Mouse (Mus musculus) heart, postnatal 0 days (tissue): ENCODE results near the gene Slc4a5.

Experiments used
- CTCF ChIP-seq: IDR thresholded peaks from 2 replicates; pipeline ENCODE4 v1.5.1; 2016; ENCODE audit warnings: antibody characterized with exemption, control low read depth, low read depth
- EP300 ChIP-seq: IDR thresholded peaks from 2 replicates; pipeline ENCODE4 v1.6.1; 2016; ENCODE audit warnings: antibody characterized with exemption, low read depth

DNA sequence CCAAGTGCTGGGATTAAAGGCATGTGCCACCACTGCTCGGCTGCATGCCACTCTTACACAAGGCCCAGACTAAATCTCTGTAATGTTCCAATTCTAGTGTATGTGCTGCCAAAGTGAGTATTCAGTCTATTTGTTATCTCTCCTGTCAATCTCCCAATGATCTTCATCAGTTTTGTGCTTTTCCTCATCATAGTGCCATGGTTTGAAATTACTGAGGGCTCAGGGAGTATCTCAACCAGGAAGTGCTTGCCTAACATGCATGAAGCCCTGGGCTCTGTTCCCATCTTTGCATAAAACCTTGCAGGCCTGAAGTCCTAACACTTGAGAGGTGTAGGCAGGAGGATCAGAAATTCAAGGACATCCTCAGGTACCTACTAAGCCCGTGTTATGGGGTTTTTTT is 103.2 kb downstream of the Slc4a5 start:
- TF ChIP-seq EP300 (no peak), CTCF (no peak)
